Mouse (Mus musculus) E14TG2a.4 (cell line): Measurements from ENCODE around the gene Zglp1.

ENCODE experiments used
- CTCF ChIP-seq: conservative IDR thresholded peaks from 2 replicates; pipeline ENCODE4 v1.5.1; 2014; ENCODE audit warnings: low read length
- NANOG ChIP-seq: IDR thresholded peaks from 2 replicates; pipeline ENCODE4 v1.6.1; 2014; ENCODE audit warnings: borderline replicate concordance, low read length, mixed read lengths
- POU5F1 ChIP-seq: IDR thresholded peaks from 2 replicates; pipeline ENCODE4 v1.6.1; 2014; ENCODE audit warnings: low read length, borderline replicate concordance

DNA sequence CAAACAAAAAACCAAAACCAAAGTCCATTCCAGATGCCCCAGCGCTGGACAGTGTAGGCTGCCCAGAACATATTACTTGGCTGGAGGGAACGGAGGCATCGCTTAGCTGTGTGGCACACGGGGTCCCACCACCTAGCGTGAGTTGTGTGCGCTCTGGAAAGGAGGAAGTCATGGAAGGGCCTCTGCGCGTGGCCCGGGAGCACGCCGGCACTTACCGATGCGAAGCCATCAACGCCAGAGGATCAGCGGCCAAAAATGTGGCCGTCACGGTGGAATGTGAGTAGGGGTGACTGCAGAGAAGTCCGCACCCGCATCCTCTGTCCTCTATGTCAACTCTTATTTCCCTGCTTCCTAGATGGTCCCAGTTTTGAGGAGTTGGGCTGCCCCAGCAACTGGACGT, 30.7 kb downstream of the Zglp1 start:
- no peak for TF ChIP-seq CTCF
- no peak for TF ChIP-seq NANOG
- TF ChIP-seq POU5F1 = no peak
